Mouse (Mus musculus) erythroblast, embryonic 14.5 days (primary cell): Measurements from ENCODE around the gene Cd47.

Source experiments
- GATA1 ChIP-seq: IDR thresholded peaks from 2 replicates; pipeline ENCODE4 v1.6.1; 2012; ENCODE audit warnings: low read length, inconsistent platforms, mixed read lengths
- TAL1 ChIP-seq: IDR thresholded peaks from 3 replicates; pipeline ENCODE4 v1.6.1; 2012; ENCODE audit warnings: low read length, inconsistent platforms, mixed read lengths

- TF ChIP-seq GATA1, result no peak
- TF ChIP-seq TAL1, result no peak
Observed at GRCm38 (mm10) chr16:49878051-49878450, 77.7 kb downstream of the Cd47 start.
